Mouse (Mus musculus): Measurements from ENCODE around the gene Phf7.

- TF ChIP-seq CTCF (IDR thresholded peaks at IDR 0.05; ENCODE audit: extremely low read depth, insufficient read length, insufficient replicate concordance, low read depth, low read length) (no peak), POLR2A (IDR thresholded peaks at IDR 0.05; ENCODE audit: low read depth, low read length) (no peak)
These were observed 2.7 kb downstream of the Phf7 start for GRCm38 (mm10) chr14:31248396-31248795.
